Mouse (Mus musculus) megakaryocyte, adult 5-6 weeks (primary cell): Measurements from ENCODE around the gene Pacsin2. TPM values are rescaled to one million over a fixed set of nuclear protein-coding genes. Genes with fewer than 3 reads are reported as not detected.
A peak's percentile ranks its signal among the peaks of the same experiment; 100 is the strongest.

Experiments
- ATAC-seq: 2 replicates; pipeline ENCODE4 v1.8.0; 2016; ENCODE audit warnings: mild to moderate bottlenecking, inconsistent platforms; ENCODE audit not compliant: poor library complexity, severe bottlenecking
- total RNA-seq, 2 experiments: library from RNA; stranded (forward) in 1 of 2; stranded (reverse) in 1 of 2; fragments of 153-499, 151-499 nt in 1 of 2; fragments of 221-1000, 200-1000 nt in 1 of 2; gene quantifications; 2 replicates each; pipeline versions ENCODE4 v1.2.3 to v1.2.4; 2015 to 2017

Gene Pacsin2
- total RNA-seq, 2 experiments from 2014 or later: 75.0 to 115 TPM

- ATAC-seq: no peak
These were observed 10.5 kb downstream of the Pacsin2 start for GRCm38 (mm10) chr15:83453879-83454278.

GRCm38 (mm10) chr15:83452219-83452760 lies 12.1 kb downstream of the Pacsin2 start:
- ATAC-seq: 0 out of 2 replicates have a peak, but pooled peaks have one; percentile 5

GRCm38 (mm10) chr15:83451621-83452210 lies 12.7 kb downstream of the Pacsin2 start:
- peak; percentile 76 for ATAC-seq

GRCm38 (mm10) chr15:83450007-83450406 lies 14.4 kb downstream of the Pacsin2 start:
- ATAC-seq: no peak

- ATAC-seq: no peak
These were observed 15.8 kb downstream of the Pacsin2 start for GRCm38 (mm10) chr15:83448646-83449045.

- peak; percentile 31 for ATAC-seq
These were observed 16.4 kb downstream of the Pacsin2 start for GRCm38 (mm10) chr15:83447791-83448544.

GRCm38 (mm10) chr15:83445908-83446307 lies 18.5 kb downstream of the Pacsin2 start:
- ATAC-seq: no peak

- ATAC-seq: no peak
These were observed 19.0 kb downstream of the Pacsin2 start for GRCm38 (mm10) chr15:83445383-83445782.

GRCm38 (mm10) chr15:83444425-83444824 lies 20.0 kb downstream of the Pacsin2 start:
- ATAC-seq: no peak

- ATAC-seq: peak; percentile 86
These were observed 21.8 kb downstream of the Pacsin2 start for GRCm38 (mm10) chr15:83442495-83443037.

GRCm38 (mm10) chr15:83440726-83441125 lies 23.7 kb downstream of the Pacsin2 start:
- ATAC-seq: no peak

- no peak for ATAC-seq
These were observed 27.9 kb downstream of the Pacsin2 start for GRCm38 (mm10) chr15:83436541-83436940.

- ATAC-seq: no peak
These were observed 28.9 kb downstream of the Pacsin2 start for GRCm38 (mm10) chr15:83435324-83436090.

GRCm38 (mm10) chr15:83434692-83435091 lies 29.7 kb downstream of the Pacsin2 start:
- no peak for ATAC-seq

GRCm38 (mm10) chr15:83433344-83433743 lies 31.1 kb downstream of the Pacsin2 start:
- ATAC-seq: no peak

- peak; percentile 54 for ATAC-seq
These were observed 32.0 kb downstream of the Pacsin2 start for GRCm38 (mm10) chr15:83432231-83433031.

- ATAC-seq: no peak
These were observed 33.2 kb downstream of the Pacsin2 start for GRCm38 (mm10) chr15:83430986-83431763.

- ATAC-seq: peak; percentile 16; the same call in 1 of the 2 replicates
These were observed 34.0 kb downstream of the Pacsin2 start for GRCm38 (mm10) chr15:83430419-83430818.

- ATAC-seq: no peak
These were observed 35.8 kb downstream of the Pacsin2 start for GRCm38 (mm10) chr15:83428586-83428985.
